Mouse (Mus musculus): ENCODE results near the gene Ehhadh.

Ehhadh gene

GRCm38 (mm10) chr16:21727421-21727820 lies 60.2 kb downstream of the Ehhadh start:
- no peak for DNase-seq

GRCm38 (mm10) chr16:21724261-21724660 lies 63.3 kb downstream of the Ehhadh start:
- no peak for DNase-seq

- no peak for DNase-seq
Observed at GRCm38 (mm10) chr16:21719770-21720169, 67.8 kb downstream of the Ehhadh start.

GRCm38 (mm10) chr16:21714516-21714915 lies 73.1 kb downstream of the Ehhadh start:
- DNase-seq = no peak

Measured in kidney, adult 8-10 months (tissue).